Mouse (Mus musculus): ENCODE measurements around the gene Pigh. TPM values are rescaled to one million over a fixed set of nuclear protein-coding genes. Genes with fewer than 3 reads are reported as not detected.

Pigh gene
- total and polyA plus RNA-seq, 2 experiments from 2014 or later = 12.7 to 15.5 TPM

- no peaks in the 10 kb centered on the region for H3K9me3 ChIP-seq (ENCODE audit: low read length)
- DNase-seq (no peak), ATAC-seq (no peak)
- H3K4me1 ChIP-seq (ENCODE audit: insufficient read depth) = no peaks in the 10 kb centered on the region
- TF ChIP-seq CTCF (IDR thresholded peaks at IDR 0.05; ENCODE audit: low read depth) = no peak
- no peak overlapping the region for H3K9ac ChIP-seq
- no peak overlapping the region for H3K4me3 ChIP-seq (ENCODE audit: low read depth, low read length)
- no peaks in the 10 kb centered on the region for H3K27me3 ChIP-seq (ENCODE audit: insufficient read depth, low read length)
- no peak overlapping the region for H3K27ac ChIP-seq (ENCODE audit: low read depth, low read length)
- H3K36me3 ChIP-seq (ENCODE audit: insufficient read depth) = no peaks in the 10 kb centered on the region
- no peak overlapping the region for H3K4me2 ChIP-seq (ENCODE audit: low read depth)
Observed at GRCm38 (mm10) chr12:79041436-79041835, 48.0 kb downstream of the Pigh start.

- H3K27ac ChIP-seq (ENCODE audit: low read depth, low read length) = no peak overlapping the region
- H3K4me3 ChIP-seq (ENCODE audit: low read depth, low read length) = no peak overlapping the region
- H3K27me3 ChIP-seq (ENCODE audit: insufficient read depth, low read length) = no peaks in the 10 kb centered on the region
- DNase-seq (no peak), ATAC-seq (no peak)
- TF ChIP-seq CTCF (IDR thresholded peaks at IDR 0.05; ENCODE audit: low read depth) = no peak
- no peaks in the 10 kb centered on the region for H3K4me1 ChIP-seq (ENCODE audit: insufficient read depth)
- no peaks in the 10 kb centered on the region for H3K36me3 ChIP-seq (ENCODE audit: insufficient read depth)
- no peaks in the 10 kb centered on the region for H3K9me3 ChIP-seq (ENCODE audit: low read length)
- no peak overlapping the region for H3K9ac ChIP-seq
- WGBS = 91% methylated on average over 11 of the region's 11 CpGs
- no peak overlapping the region for H3K4me2 ChIP-seq (ENCODE audit: low read depth)
Observed at GRCm38 (mm10) chr12:79040201-79040827, 49.1 kb downstream of the Pigh start.

- no peak for TF ChIP-seq CTCF (IDR thresholded peaks at IDR 0.05; ENCODE audit: low read depth)
- 74% methylated on average over 8 of the region's 8 CpGs for WGBS
- no peaks in the 10 kb centered on the region for H3K36me3 ChIP-seq (ENCODE audit: insufficient read depth)
- no peaks in the 10 kb centered on the region for H3K9me3 ChIP-seq (ENCODE audit: low read length)
- H3K4me2 ChIP-seq (ENCODE audit: low read depth) = no peak overlapping the region
- no peaks in the 10 kb centered on the region for H3K4me1 ChIP-seq (ENCODE audit: insufficient read depth)
- H3K4me3 ChIP-seq (ENCODE audit: low read depth, low read length) = no peak overlapping the region
- H3K27me3 ChIP-seq (ENCODE audit: insufficient read depth, low read length) = no peaks in the 10 kb centered on the region
- no peak for DNase-seq
- H3K27ac ChIP-seq (ENCODE audit: low read depth, low read length) = no peak overlapping the region
- no peak overlapping the region for H3K9ac ChIP-seq
- no peak for ATAC-seq
Observed at GRCm38 (mm10) chr12:79039708-79040107, 49.7 kb downstream of the Pigh start.

- WGBS = 54% methylated on average over 3 of the region's 3 CpGs
- no peak overlapping the region for H3K9ac ChIP-seq
- no peaks in the 10 kb centered on the region for H3K4me1 ChIP-seq (ENCODE audit: insufficient read depth)
- no peaks in the 10 kb centered on the region for H3K9me3 ChIP-seq (ENCODE audit: low read length)
- H3K27ac ChIP-seq (ENCODE audit: low read depth, low read length) = no peak overlapping the region
- DNase-seq (no peak), ATAC-seq (no peak)
- H3K4me3 ChIP-seq (ENCODE audit: low read depth, low read length) = no peak overlapping the region
- no peak for TF ChIP-seq CTCF (IDR thresholded peaks at IDR 0.05; ENCODE audit: low read depth)
- H3K36me3 ChIP-seq (ENCODE audit: insufficient read depth) = no peaks in the 10 kb centered on the region
- no peak overlapping the region for H3K4me2 ChIP-seq (ENCODE audit: low read depth)
- no peaks in the 10 kb centered on the region for H3K27me3 ChIP-seq (ENCODE audit: insufficient read depth, low read length)
Observed at GRCm38 (mm10) chr12:79035349-79035748, 54.1 kb downstream of the Pigh start.

DNA sequence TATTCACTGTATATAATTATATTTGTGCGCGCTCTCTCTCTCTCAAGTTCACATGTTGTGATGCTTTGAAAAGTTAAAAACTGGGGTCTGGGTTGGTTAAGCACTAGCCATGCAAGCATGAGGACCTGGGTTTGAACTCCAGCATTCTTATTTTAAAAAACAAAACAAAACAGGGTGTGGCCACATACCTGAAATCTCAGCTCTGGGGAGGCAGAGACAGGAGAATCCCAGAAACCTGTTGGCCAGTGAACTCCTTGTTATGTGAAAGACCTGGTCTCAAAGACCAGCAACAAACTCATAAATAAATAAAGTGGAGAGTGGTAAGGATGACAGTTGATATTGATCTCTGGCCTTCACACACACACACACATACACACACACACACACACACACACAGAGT, 55.1 kb downstream of the Pigh start:
- ATAC-seq = no peak
- 99% methylated on average over 2 of the region's 2 CpGs for WGBS
- Histone ChIP-seq H3K9ac (no peak overlapping the region), H3K36me3 (ENCODE audit: insufficient read depth) (no peaks in the 10 kb centered on the region), H3K27me3 (ENCODE audit: insufficient read depth, low read length) (no peaks in the 10 kb centered on the region), H3K4me1 (ENCODE audit: insufficient read depth) (no peaks in the 10 kb centered on the region), H3K4me2 (ENCODE audit: low read depth) (no peak overlapping the region), H3K4me3 (ENCODE audit: low read depth, low read length) (no peak overlapping the region), H3K9me3 (ENCODE audit: low read length) (no peaks in the 10 kb centered on the region), H3K27ac (ENCODE audit: low read depth, low read length) (no peak overlapping the region)
- TF ChIP-seq CTCF (IDR thresholded peaks at IDR 0.05; ENCODE audit: low read depth) = no peak
- DNase-seq = no peak

Other genes with a start within 250 kb of the Pigh start
- 83.8 and 91.3 TPM in 2 replicates for gene Atp6v1d, start 228.0 kb downstream of the Pigh start, total RNA-seq (2014; rRNA removed)
- gene Atp6v1d, start 228.0 kb downstream of the Pigh start, polyA plus RNA-seq (2015; fragmentation: Nextera tagmentation; extraction: Ambion mirVana) = 162 and 194 TPM in 2 replicates
- gene Eif2s1, start 227.8 kb downstream of the Pigh start, total RNA-seq (2014; rRNA removed) = 56.6 and 84.5 TPM in 2 replicates
- gene Eif2s1, start 227.8 kb downstream of the Pigh start, polyA plus RNA-seq (2015; fragmentation: Nextera tagmentation; extraction: Ambion mirVana) = 98.4 and 111 TPM in 2 replicates
- gene Plek2, start 182.7 kb downstream of the Pigh start, total RNA-seq (2014; rRNA removed) = 1.1 and 1.2 TPM in 2 replicates
- 1.1 and 2.7 TPM in 2 replicates for gene Plek2, start 182.7 kb downstream of the Pigh start, polyA plus RNA-seq (2015; fragmentation: Nextera tagmentation; extraction: Ambion mirVana)
- gene Tmem229b, start 82.0 kb downstream of the Pigh start, total RNA-seq (2014; rRNA removed) = 111 and 153 TPM in 2 replicates
- gene Tmem229b, start 82.0 kb downstream of the Pigh start, polyA plus RNA-seq (2015; fragmentation: Nextera tagmentation; extraction: Ambion mirVana) = 47.5 and 54.8 TPM in 2 replicates
- gene Plekhh1, start 60.5 kb downstream of the Pigh start, total RNA-seq (2014; rRNA removed) = 3.8 and 4.8 TPM in 2 replicates
- 0.47 and 0.86 TPM in 2 replicates for gene Plekhh1, start 60.5 kb downstream of the Pigh start, polyA plus RNA-seq (2015; fragmentation: Nextera tagmentation; extraction: Ambion mirVana)
- gene Arg2, start 41.1 kb upstream of the Pigh start, total RNA-seq (2014; rRNA removed) = 15.9 and 16.1 TPM in 2 replicates
- 19.6 and 22.7 TPM in 2 replicates for gene Arg2, start 41.1 kb upstream of the Pigh start, polyA plus RNA-seq (2015; fragmentation: Nextera tagmentation; extraction: Ambion mirVana)
- 97.6 and 129 TPM in 2 replicates for gene Vti1b, start 83.0 kb upstream of the Pigh start, total RNA-seq (2014; rRNA removed)
- 218 and 236 TPM in 2 replicates for gene Vti1b, start 83.0 kb upstream of the Pigh start, polyA plus RNA-seq (2015; fragmentation: Nextera tagmentation; extraction: Ambion mirVana)
- gene Rdh11, start 102.6 kb upstream of the Pigh start, total RNA-seq (2014; rRNA removed) = 48.3 and 52.2 TPM in 2 replicates
- 35.1 and 38.4 TPM in 2 replicates for gene Rdh11, start 102.6 kb upstream of the Pigh start, polyA plus RNA-seq (2015; fragmentation: Nextera tagmentation; extraction: Ambion mirVana)
- 1.2 and 1.3 TPM in 2 replicates for gene Rdh12, start 119.3 kb upstream of the Pigh start, total RNA-seq (2014; rRNA removed)
- gene Rdh12, start 119.3 kb upstream of the Pigh start, polyA plus RNA-seq (2015; fragmentation: Nextera tagmentation; extraction: Ambion mirVana) = 0.62 and 1.1 TPM in 2 replicates
- 13.1 and 25.2 TPM in 2 replicates for gene Zfyve26, start 206.7 kb upstream of the Pigh start, total RNA-seq (2014; rRNA removed)
- 1.9 and 4.4 TPM in 2 replicates for gene Zfyve26, start 206.7 kb upstream of the Pigh start, polyA plus RNA-seq (2015; fragmentation: Nextera tagmentation; extraction: Ambion mirVana)
- 0.23 and 0.62 TPM in 2 replicates for gene Rad51b, start 207.6 kb upstream of the Pigh start, total RNA-seq (2014; rRNA removed)
- 0.72 and 1.1 TPM in 2 replicates for gene Rad51b, start 207.6 kb upstream of the Pigh start, polyA plus RNA-seq (2015; fragmentation: Nextera tagmentation; extraction: Ambion mirVana)

Data from forebrain, postnatal 0 days (tissue).